Mouse (Mus musculus) heart, embryonic 15.5 days (tissue): ENCODE results near the gene Mrps18a. TPM values are rescaled to one million over a fixed set of nuclear protein-coding genes. Genes with fewer than 3 reads are reported as not detected.

ENCODE experiments used
- ATAC-seq: fragments of 200-750 bp; cut with Nextera tagmentation; replicated peaks from 2 replicates; pipeline ENCODE4 v1.8.0; 2017; ENCODE audit warnings: low read depth, moderate TSS enrichment; ENCODE audit not compliant: insufficient number of reproducible peaks, insufficient read depth, low FRiP score
- H3K27ac ChIP-seq: fragments of 300-500 bp; sonication (generic); 2 replicates; pipeline ENCODE4 v1.5.1; 2015; ENCODE audit warnings: mild to moderate bottlenecking, inconsistent platforms
- H3K27me3 ChIP-seq: fragments of 300-500 bp; sonication (generic); 2 replicates; pipeline ENCODE4 v1.6.1; 2015; ENCODE audit warnings: inconsistent platforms
- H3K36me3 ChIP-seq: fragments of 300-500 bp; sonication (generic); 2 replicates; pipeline ENCODE4 v1.6.1; 2015; ENCODE audit warnings: mild to moderate bottlenecking, inconsistent platforms
- H3K4me1 ChIP-seq: fragments of 300-500 bp; sonication (generic); replicated peaks from 2 replicates; pipeline ENCODE4 v1.6.1; 2015; ENCODE audit warnings: inconsistent platforms
- H3K4me2 ChIP-seq: fragments of 300-500 bp; sonication (generic); 2 replicates; pipeline ENCODE4 v1.6.1; 2015; ENCODE audit warnings: inconsistent platforms, mild to moderate bottlenecking, moderate library complexity
- H3K4me3 ChIP-seq: fragments of 300-500 bp; sonication (generic); 2 replicates; pipeline ENCODE4 v1.5.1; 2015; ENCODE audit warnings: mild to moderate bottlenecking, inconsistent platforms
- H3K9ac ChIP-seq: fragments of 300-500 bp; sonication (generic); 2 replicates; pipeline ENCODE4 v1.6.1; 2015; ENCODE audit warnings: mild to moderate bottlenecking, inconsistent platforms
- H3K9me3 ChIP-seq: fragments of 300-500 bp; sonication (generic); replicated peaks from 2 replicates; pipeline ENCODE4 v1.6.1; 2016; ENCODE audit warnings: inconsistent platforms
- WGBS: fragments of 180-500 bp; shearing (Covaris S2); methylation state at CpG from one replicate; pipeline ENCODE4 v1.1.7; 2015; ENCODE audit warnings: mixed read lengths; 5-methylcytosine and 5-hydroxymethylcytosine counted together
- polyA plus RNA-seq: library from polyadenylated mRNA; unstranded; fragments of >200 nt; fragmentation: Nextera tagmentation; extraction: Ambion mirVana; gene quantifications from 2 replicates; pipeline ENCODE4 v1.2.1, GENCODE M21; 2015

Mrps18a gene
- polyA plus RNA-seq, 1 experiment from 2014 or later: 118 TPM

GRCm38 (mm10) chr17:46164301-46164700, 53.5 kb downstream of the Mrps18a start:
- H3K4me1 ChIP-seq: peaks cover 32% of the 10 kb centered on the region
- no peak overlapping the region for H3K4me3 ChIP-seq
- no peak for ATAC-seq
- no peaks in the 10 kb centered on the region for H3K9me3 ChIP-seq
- WGBS: 95% methylated on average over 8 of the region's 8 CpGs
- no peak overlapping the region for H3K4me2 ChIP-seq
- peaks cover 49% of the 10 kb centered on the region for H3K36me3 ChIP-seq
- H3K27ac ChIP-seq: no peak overlapping the region
- H3K27me3 ChIP-seq: no peaks in the 10 kb centered on the region
- H3K9ac ChIP-seq: no peak overlapping the region

GRCm38 (mm10) chr17:46164791-46165190, 54.0 kb downstream of the Mrps18a start:
- Histone ChIP-seq H3K9ac (no peak overlapping the region), H3K36me3 (peaks cover 54% of the 10 kb centered on the region), H3K4me1 (peaks cover 27% of the 10 kb centered on the region), H3K27ac (no peak overlapping the region), H3K9me3 (no peaks in the 10 kb centered on the region), H3K27me3 (no peaks in the 10 kb centered on the region), H3K4me3 (no peak overlapping the region), H3K4me2 (no peak overlapping the region)
- ATAC-seq: no peak
- WGBS: 90% methylated on average over 10 of the region's 10 CpGs

GRCm38 (mm10) chr17:46165460-46165859, 54.7 kb downstream of the Mrps18a start:
- Histone ChIP-seq H3K4me2 (no peak overlapping the region), H3K9me3 (no peaks in the 10 kb centered on the region), H3K27ac (no peak overlapping the region; the same call in 1 of the 2 replicates), H3K4me1 (peaks cover 27% of the 10 kb centered on the region), H3K4me3 (no peak overlapping the region), H3K36me3 (peaks cover 58% of the 10 kb centered on the region), H3K9ac (no peak overlapping the region), H3K27me3 (no peaks in the 10 kb centered on the region)
- ATAC-seq: no peak
- 85% methylated on average over 12 of the region's 12 CpGs for WGBS

GRCm38 (mm10) chr17:46166270-46166669, 55.5 kb downstream of the Mrps18a start:
- Histone ChIP-seq H3K4me2 (no peak overlapping the region), H3K27me3 (no peaks in the 10 kb centered on the region), H3K36me3 (peaks cover 66% of the 10 kb centered on the region), H3K9ac (no peak overlapping the region), H3K9me3 (no peaks in the 10 kb centered on the region), H3K27ac (no peak overlapping the region), H3K4me3 (no peak overlapping the region), H3K4me1 (peaks cover 27% of the 10 kb centered on the region)
- 69% methylated on average over 5 of the region's 5 CpGs for WGBS
- no peak for ATAC-seq

GRCm38 (mm10) chr17:46167014-46167413, 56.2 kb downstream of the Mrps18a start:
- no peak; the same call in 1 of the 2 replicates for ATAC-seq
- H3K4me2 ChIP-seq: no peak overlapping the region
- H3K27ac ChIP-seq: 0 out of 2 replicates have a peak overlapping the region, but pooled peaks have one; percentile 2
- peaks cover 72% of the 10 kb centered on the region for H3K36me3 ChIP-seq
- H3K4me1 ChIP-seq: peaks cover 21% of the 10 kb centered on the region
- no peaks in the 10 kb centered on the region for H3K27me3 ChIP-seq
- H3K4me3 ChIP-seq: no peak overlapping the region
- WGBS: 79% methylated on average over 11 of the region's 11 CpGs
- no peaks in the 10 kb centered on the region for H3K9me3 ChIP-seq
- no peak overlapping the region for H3K9ac ChIP-seq

- peaks cover 80% of the 10 kb centered on the region for H3K36me3 ChIP-seq
- no peak overlapping the region for H3K9ac ChIP-seq
- H3K27me3 ChIP-seq: no peaks in the 10 kb centered on the region
- WGBS: 31% methylated on average over 5 of the region's 5 CpGs
- ATAC-seq: no peak
- no peak overlapping the region for H3K4me3 ChIP-seq
- H3K4me1 ChIP-seq: peaks cover 9% of the 10 kb centered on the region; the same call in 1 of the 2 replicates
- 0 out of 2 replicates have a peak overlapping the region, but pooled peaks have one; percentile 16 for H3K27ac ChIP-seq
- no peak overlapping the region for H3K4me2 ChIP-seq
- H3K9me3 ChIP-seq: no peaks in the 10 kb centered on the region
These were observed 57.5 kb downstream of the Mrps18a start for GRCm38 (mm10) chr17:46168318-46168717.

- peak overlapping the region; percentile 16; the same call in 1 of the 2 replicates for H3K27ac ChIP-seq
- no peak overlapping the region for H3K4me2 ChIP-seq
- H3K9me3 ChIP-seq: no peaks in the 10 kb centered on the region
- no peak overlapping the region for H3K9ac ChIP-seq
- WGBS: 71% methylated on average over 5 of the region's 5 CpGs
- no peaks in the 10 kb centered on the region for H3K27me3 ChIP-seq
- no peak for ATAC-seq
- H3K36me3 ChIP-seq: peaks cover 79% of the 10 kb centered on the region
- no peak overlapping the region for H3K4me3 ChIP-seq
- peaks cover 9% of the 10 kb centered on the region; the same call in 1 of the 2 replicates for H3K4me1 ChIP-seq
These were observed 58.0 kb downstream of the Mrps18a start for GRCm38 (mm10) chr17:46168768-46169167.

- Histone ChIP-seq H3K27me3 (no peaks in the 10 kb centered on the region), H3K4me3 (no peak overlapping the region), H3K4me1 (peaks cover 8% of the 10 kb centered on the region; the same call in 1 of the 2 replicates), H3K36me3 (peaks cover 69% of the 10 kb centered on the region), H3K27ac (no peak overlapping the region), H3K9ac (no peak overlapping the region), H3K9me3 (no peaks in the 10 kb centered on the region), H3K4me2 (no peak overlapping the region)
- 75% methylated on average over 3 of the region's 3 CpGs for whole genome bisulfite sequencing
- no peak for ATAC-seq
These were observed 59.8 kb downstream of the Mrps18a start for GRCm38 (mm10) chr17:46170538-46170937.

Other genes with a start within 250 kb of the Mrps18a start
- 6.0 and 7.4 TPM in 2 replicates for gene Vegfa, start 78.6 kb upstream of the Mrps18a start, polyA plus RNA-seq
- 5.8 and 6.9 TPM in 2 replicates for gene Rsph9, start 33.2 kb downstream of the Mrps18a start, polyA plus RNA-seq
- 31.4 and 34.4 TPM in 2 replicates for gene Mad2l1bp, start 42.6 kb downstream of the Mrps18a start, polyA plus RNA-seq
- gene Gtpbp2, start 50.0 kb downstream of the Mrps18a start, polyA plus RNA-seq: 33.8 and 36.8 TPM in 2 replicates
- gene Polh, start 91.7 kb downstream of the Mrps18a start, polyA plus RNA-seq: 11.7 and 12.7 TPM in 2 replicates
- gene Xpo5, start 91.8 kb downstream of the Mrps18a start, polyA plus RNA-seq: 15.1 and 22.0 TPM in 2 replicates
- gene Polr1c, start 137.1 kb downstream of the Mrps18a start, polyA plus RNA-seq: 36.3 and 51.0 TPM in 2 replicates
- 72.1 and 97.8 TPM in 2 replicates for gene Yipf3, start 137.1 kb downstream of the Mrps18a start, polyA plus RNA-seq
- gene Lrrc73, start 142.5 kb downstream of the Mrps18a start, polyA plus RNA-seq: 0.47 and 0.94 TPM in 2 replicates
- 39.5 and 44.9 TPM in 2 replicates for gene Tjap1, start 172.0 kb downstream of the Mrps18a start, polyA plus RNA-seq
- 0.49 and 1.7 TPM in 2 replicates for gene Dlk2, start 186.4 kb downstream of the Mrps18a start, polyA plus RNA-seq
- 4.3 and 4.6 TPM in 2 replicates for gene Abcc10, start 217.4 kb downstream of the Mrps18a start, polyA plus RNA-seq